Mouse (Mus musculus) lung, embryonic 15.5 days (tissue): ENCODE measurements around the gene Mmadhc. TPM values are rescaled to one million over a fixed set of nuclear protein-coding genes. Genes with fewer than 3 reads are reported as not detected.
A peak's percentile ranks its signal among the peaks of the same experiment; 100 is the strongest.

Source experiments
- ATAC-seq: fragments of 200-750 bp; cut with Nextera tagmentation; 2 replicates; pipeline ENCODE4 v1.8.0; 2017; ENCODE audit warnings: moderate number of reproducible peaks, borderline replicate concordance; ENCODE audit not compliant: low FRiP score, low TSS enrichment; ENCODE audit errors: extremely low read depth
- H3K27ac ChIP-seq: fragments of 300-500 bp; sonication (generic); 2 replicates; pipeline ENCODE4 v1.5.1; 2015; ENCODE audit warnings: moderate library complexity, mild to moderate bottlenecking, inconsistent platforms
- H3K27me3 ChIP-seq: fragments of 300-500 bp; sonication (generic); 2 replicates; pipeline ENCODE4 v1.6.1; 2015; ENCODE audit warnings: inconsistent platforms
- H3K36me3 ChIP-seq: fragments of 300-500 bp; sonication (generic); 2 replicates; pipeline ENCODE4 v1.6.1; 2015; ENCODE audit warnings: inconsistent platforms
- H3K4me1 ChIP-seq: fragments of 300-500 bp; sonication (generic); 2 replicates; pipeline ENCODE4 v1.6.1; 2015; ENCODE audit warnings: inconsistent platforms
- H3K4me2 ChIP-seq: fragments of 300-500 bp; sonication (generic); 2 replicates; pipeline ENCODE4 v1.6.1; 2015; ENCODE audit warnings: inconsistent platforms, mild to moderate bottlenecking, moderate library complexity
- H3K4me3 ChIP-seq: fragments of 300-500 bp; sonication (generic); 2 replicates; pipeline ENCODE4 v1.5.1; 2015; ENCODE audit warnings: mild to moderate bottlenecking, inconsistent platforms
- H3K9ac ChIP-seq: fragments of 300-500 bp; sonication (generic); 2 replicates; pipeline ENCODE4 v1.6.1; 2015; ENCODE audit warnings: inconsistent platforms
- H3K9me3 ChIP-seq: fragments of 300-500 bp; sonication (generic); 2 replicates; pipeline ENCODE4 v1.6.1; 2016; ENCODE audit warnings: inconsistent platforms
- WGBS: fragments of 180-500 bp; shearing (Covaris S2); methylation state at CpG from one replicate; pipeline ENCODE4 v1.1.7; 2015; 5-methylcytosine and 5-hydroxymethylcytosine counted together
- polyA plus RNA-seq: library from polyadenylated mRNA; unstranded; fragments of >200 nt; fragmentation: Nextera tagmentation; extraction: Ambion mirVana; gene quantifications from 2 replicates; pipeline ENCODE4 v1.2.1, GENCODE M21; 2015

Gene Mmadhc
- polyA plus RNA-seq = 161 and 165 TPM in 2 replicates

GRCm38 (mm10) chr2:50296109-50296986 lies at the start of gene Mmadhc:
Gene Mmadhc (minus strand): TSS chr2:50296801.
- peak; percentile 96 for ATAC-seq
- under 1% methylated on average over 58 of the region's 58 CpGs for whole genome bisulfite sequencing
- peak within 1 kb of the TSS; percentile 71 for H3K4me2 ChIP-seq

GRCm38 (mm10) chr2:50343598-50343997 lies 47.0 kb upstream of the Mmadhc start:
- H3K9ac ChIP-seq = no peak overlapping the region
- H3K27ac ChIP-seq = no peak overlapping the region
- H3K4me2 ChIP-seq = no peak overlapping the region
- no peaks in the 10 kb centered on the region for H3K36me3 ChIP-seq
- WGBS = 28% methylated on average over 8 of the region's 8 CpGs
- H3K27me3 ChIP-seq = no peaks in the 10 kb centered on the region
- no peaks in the 10 kb centered on the region for H3K4me1 ChIP-seq
- ATAC-seq = peak; percentile 68; the same call in 1 of the 2 replicates
- no peaks in the 10 kb centered on the region for H3K9me3 ChIP-seq
- no peak overlapping the region for H3K4me3 ChIP-seq

More at GRCm38 (mm10) chr2:50296109-50296986, at the start of gene Mmadhc:
- Histone ChIP-seq H3K27ac (peak within 1 kb of the TSS; percentile 92), H3K9ac (peak within 1 kb of the TSS; percentile 91), H3K4me3 (peak within 1 kb of the TSS; percentile 93), H3K4me1 (peaks cover 19% of the 10 kb centered on the region), H3K27me3 (no peaks in the 10 kb centered on the region), H3K9me3 (no peaks in the 10 kb centered on the region), H3K36me3 (peaks cover under 1% of the 10 kb centered on the region; the same call in 1 of the 2 replicates)

GRCm38 (mm10) chr2:50339061-50339460 lies 42.5 kb upstream of the Mmadhc start:
- Histone ChIP-seq H3K9me3 (no peaks in the 10 kb centered on the region), H3K4me3 (no peak overlapping the region), H3K4me1 (no peaks in the 10 kb centered on the region), H3K9ac (no peak overlapping the region), H3K36me3 (no peaks in the 10 kb centered on the region), H3K27me3 (no peaks in the 10 kb centered on the region), H3K27ac (no peak overlapping the region), H3K4me2 (no peak overlapping the region)
- ATAC-seq = no peak
- 55% methylated on average over 3 of the region's 3 CpGs for whole genome bisulfite sequencing

- WGBS = 48% methylated on average over 1 of the region's 1 CpGs
- Histone ChIP-seq H3K27ac (no peak overlapping the region), H3K27me3 (no peaks in the 10 kb centered on the region), H3K9me3 (no peaks in the 10 kb centered on the region), H3K4me1 (no peaks in the 10 kb centered on the region), H3K9ac (no peak overlapping the region), H3K4me3 (no peak overlapping the region), H3K36me3 (no peaks in the 10 kb centered on the region), H3K4me2 (no peak overlapping the region)
- ATAC-seq = no peak
Observed at GRCm38 (mm10) chr2:50337596-50337995, 41.0 kb upstream of the Mmadhc start.

- no peak overlapping the region for H3K9ac ChIP-seq
- WGBS = 34% methylated on average over 5 of the region's 5 CpGs
- no peak overlapping the region for H3K27ac ChIP-seq
- H3K27me3 ChIP-seq = no peaks in the 10 kb centered on the region
- no peaks in the 10 kb centered on the region for H3K4me1 ChIP-seq
- no peak overlapping the region for H3K4me3 ChIP-seq
- H3K4me2 ChIP-seq = no peak overlapping the region
- no peaks in the 10 kb centered on the region for H3K36me3 ChIP-seq
- ATAC-seq = no peak
- H3K9me3 ChIP-seq = no peaks in the 10 kb centered on the region
Observed at GRCm38 (mm10) chr2:50331716-50332270, 35.2 kb upstream of the Mmadhc start.

- H3K4me2 ChIP-seq = no peak overlapping the region
- H3K9ac ChIP-seq = no peak overlapping the region
- no peaks in the 10 kb centered on the region for H3K27me3 ChIP-seq
- no peaks in the 10 kb centered on the region for H3K9me3 ChIP-seq
- no peak overlapping the region for H3K27ac ChIP-seq
- H3K4me3 ChIP-seq = no peak overlapping the region
- H3K4me1 ChIP-seq = no peaks in the 10 kb centered on the region
- no peak for ATAC-seq
- WGBS = 61% methylated on average over 4 of the region's 4 CpGs
- H3K36me3 ChIP-seq = no peaks in the 10 kb centered on the region
Observed at GRCm38 (mm10) chr2:50328181-50328580, 31.6 kb upstream of the Mmadhc start.

- H3K27me3 ChIP-seq = no peaks in the 10 kb centered on the region
- H3K4me2 ChIP-seq = no peak overlapping the region
- peak; percentile 35; the same call in 1 of the 2 replicates for ATAC-seq
- no peak overlapping the region for H3K27ac ChIP-seq
- H3K4me1 ChIP-seq = no peaks in the 10 kb centered on the region
- no peak overlapping the region for H3K9ac ChIP-seq
- H3K4me3 ChIP-seq = no peak overlapping the region
- WGBS = 41% methylated on average over 7 of the region's 7 CpGs
- H3K9me3 ChIP-seq = no peaks in the 10 kb centered on the region
- H3K36me3 ChIP-seq = no peaks in the 10 kb centered on the region
Observed at GRCm38 (mm10) chr2:50324799-50325198, 28.2 kb upstream of the Mmadhc start.

- Histone ChIP-seq H3K27me3 (no peaks in the 10 kb centered on the region), H3K9ac (no peak overlapping the region), H3K4me1 (no peaks in the 10 kb centered on the region), H3K4me3 (no peak overlapping the region), H3K4me2 (no peak overlapping the region), H3K9me3 (no peaks in the 10 kb centered on the region), H3K36me3 (no peaks in the 10 kb centered on the region), H3K27ac (no peak overlapping the region)
- WGBS = 41% methylated on average over 9 of the region's 9 CpGs
- no peak for ATAC-seq
Observed at GRCm38 (mm10) chr2:50306663-50307320, 10.2 kb upstream of the Mmadhc start.

- 60% methylated on average over 1 of the region's 1 CpGs for WGBS
- no peaks in the 10 kb centered on the region for H3K9me3 ChIP-seq
- no peaks in the 10 kb centered on the region for H3K36me3 ChIP-seq
- no peaks in the 10 kb centered on the region for H3K27me3 ChIP-seq
- H3K27ac ChIP-seq = no peak overlapping the region
- H3K4me3 ChIP-seq = no peak overlapping the region
- H3K4me2 ChIP-seq = no peak overlapping the region
- H3K9ac ChIP-seq = no peak overlapping the region
- ATAC-seq = no peak
- no peaks in the 10 kb centered on the region for H3K4me1 ChIP-seq
Observed at GRCm38 (mm10) chr2:50304824-50305577, 8.4 kb upstream of the Mmadhc start.

GRCm38 (mm10) chr2:50296987-50297350 lies 368 bp upstream of the Mmadhc start:
- H3K4me2 ChIP-seq = peak overlapping the region; percentile 71
- 4% methylated on average over 9 of the region's 9 CpGs for WGBS
- ATAC-seq = no peak
- H3K4me1 ChIP-seq = peaks cover 19% of the 10 kb centered on the region
- H3K9me3 ChIP-seq = no peaks in the 10 kb centered on the region
- H3K9ac ChIP-seq = no peak overlapping the region
- H3K27me3 ChIP-seq = no peaks in the 10 kb centered on the region
- H3K36me3 ChIP-seq = no peaks in the 10 kb centered on the region; the same call in 1 of the 2 replicates
- no peak overlapping the region for H3K27ac ChIP-seq
- H3K4me3 ChIP-seq = peak overlapping the region; percentile 93

GRCm38 (mm10) chr2:50295562-50295961 lies 1.0 kb downstream of the Mmadhc start:
- peak overlapping the region; percentile 71 for H3K4me2 ChIP-seq
- peak overlapping the region; percentile 91 for H3K9ac ChIP-seq
- H3K27me3 ChIP-seq = no peaks in the 10 kb centered on the region
- 30% methylated on average over 5 of the region's 5 CpGs for WGBS
- H3K4me3 ChIP-seq = peak overlapping the region; percentile 93
- no peaks in the 10 kb centered on the region for H3K9me3 ChIP-seq
- H3K36me3 ChIP-seq = peaks cover 8% of the 10 kb centered on the region
- ATAC-seq = no peak
- H3K4me1 ChIP-seq = peaks cover 19% of the 10 kb centered on the region
- H3K27ac ChIP-seq = no peak overlapping the region
